Mouse (Mus musculus): ENCODE measurements around the gene Ipo7. TPM values are rescaled to one million over a fixed set of nuclear protein-coding genes. Genes with fewer than 3 reads are reported as not detected.

Gene Ipo7
- polyA plus RNA-seq, 1 experiment from 2014 or later, result 42.8 TPM

GRCm38 (mm10) chr7:110083386-110084165 is 65.5 kb downstream of the Ipo7 start:
- Histone ChIP-seq H3K27ac (no peak overlapping the region), H3K36me3 (peaks cover 88% of the 10 kb centered on the region), H3K4me2 (no peak overlapping the region), H3K9me3 (no peaks in the 10 kb centered on the region), H3K4me1 (no peaks in the 10 kb centered on the region), H3K27me3 (no peaks in the 10 kb centered on the region), H3K4me3 (no peak overlapping the region), H3K9ac (no peak overlapping the region)
- WGBS, result 65% methylated on average over 13 of the region's 13 CpGs
- no peak for ATAC-seq (ENCODE audit: insufficient number of reproducible peaks, low FRiP score, low TSS enrichment, low read depth)

GRCm38 (mm10) chr7:110085217-110085616 is 67.1 kb downstream of the Ipo7 start:
- Histone ChIP-seq H3K9ac (no peak overlapping the region), H3K27me3 (no peaks in the 10 kb centered on the region), H3K36me3 (peaks cover 86% of the 10 kb centered on the region), H3K27ac (no peak overlapping the region), H3K4me1 (no peaks in the 10 kb centered on the region), H3K9me3 (no peaks in the 10 kb centered on the region), H3K4me3 (no peak overlapping the region), H3K4me2 (no peak overlapping the region)
- ATAC-seq (ENCODE audit: insufficient number of reproducible peaks, low FRiP score, low TSS enrichment, low read depth), result no peak

- no peak for ATAC-seq (ENCODE audit: insufficient number of reproducible peaks, low FRiP score, low TSS enrichment, low read depth)
- Histone ChIP-seq H3K4me2 (no peak overlapping the region), H3K27me3 (no peaks in the 10 kb centered on the region), H3K4me1 (no peaks in the 10 kb centered on the region), H3K27ac (no peak overlapping the region), H3K36me3 (peaks cover 86% of the 10 kb centered on the region), H3K9ac (no peak overlapping the region), H3K9me3 (no peaks in the 10 kb centered on the region), H3K4me3 (no peak overlapping the region)
- WGBS, result 81% methylated on average over 4 of the region's 4 CpGs
These were observed 69.8 kb downstream of the Ipo7 start for GRCm38 (mm10) chr7:110087914-110088313.

GRCm38 (mm10) chr7:110091670-110092069 is 73.6 kb downstream of the Ipo7 start:
- Histone ChIP-seq H3K9me3 (no peaks in the 10 kb centered on the region), H3K4me2 (no peak overlapping the region), H3K36me3 (peaks cover 85% of the 10 kb centered on the region), H3K27ac (no peak overlapping the region), H3K27me3 (no peaks in the 10 kb centered on the region), H3K9ac (no peak overlapping the region), H3K4me1 (no peaks in the 10 kb centered on the region), H3K4me3 (no peak overlapping the region)
- 73% methylated on average over 7 of the region's 7 CpGs for WGBS
- no peak for ATAC-seq (ENCODE audit: insufficient number of reproducible peaks, low FRiP score, low TSS enrichment, low read depth)

GRCm38 (mm10) chr7:110096332-110096731 is 78.3 kb downstream of the Ipo7 start:
- no peak overlapping the region for H3K4me2 ChIP-seq
- H3K36me3 ChIP-seq, result peaks cover 46% of the 10 kb centered on the region
- H3K9ac ChIP-seq, result no peak overlapping the region
- H3K9me3 ChIP-seq, result no peaks in the 10 kb centered on the region
- no peak overlapping the region for H3K27ac ChIP-seq
- ATAC-seq (ENCODE audit: insufficient number of reproducible peaks, low FRiP score, low TSS enrichment, low read depth), result no peak
- no peak overlapping the region for H3K4me3 ChIP-seq
- H3K27me3 ChIP-seq, result no peaks in the 10 kb centered on the region
- 79% methylated on average over 4 of the region's 4 CpGs for WGBS
- no peaks in the 10 kb centered on the region for H3K4me1 ChIP-seq

GRCm38 (mm10) chr7:110097106-110097793 is 79.2 kb downstream of the Ipo7 start:
- H3K36me3 ChIP-seq, result peaks cover 36% of the 10 kb centered on the region
- H3K4me2 ChIP-seq, result no peak overlapping the region
- H3K4me3 ChIP-seq, result no peak overlapping the region
- H3K27me3 ChIP-seq, result no peaks in the 10 kb centered on the region
- H3K27ac ChIP-seq, result no peak overlapping the region
- no peaks in the 10 kb centered on the region for H3K9me3 ChIP-seq
- H3K9ac ChIP-seq, result no peak overlapping the region
- no peak for ATAC-seq (ENCODE audit: insufficient number of reproducible peaks, low FRiP score, low TSS enrichment, low read depth)
- H3K4me1 ChIP-seq, result no peaks in the 10 kb centered on the region
- 61% methylated on average over 7 of the region's 7 CpGs for WGBS

- Histone ChIP-seq H3K4me2 (no peak overlapping the region), H3K9ac (no peak overlapping the region), H3K9me3 (no peaks in the 10 kb centered on the region), H3K4me1 (no peaks in the 10 kb centered on the region), H3K36me3 (peaks cover 9% of the 10 kb centered on the region), H3K27ac (no peak overlapping the region), H3K4me3 (no peak overlapping the region), H3K27me3 (no peaks in the 10 kb centered on the region)
- no peak for ATAC-seq (ENCODE audit: insufficient number of reproducible peaks, low FRiP score, low TSS enrichment, low read depth)
- 21% methylated on average over 6 of the region's 6 CpGs for WGBS
These were observed 82.8 kb downstream of the Ipo7 start for GRCm38 (mm10) chr7:110100854-110101253.

- no peak for ATAC-seq (ENCODE audit: insufficient number of reproducible peaks, low FRiP score, low TSS enrichment, low read depth)
- Histone ChIP-seq H3K27me3 (no peaks in the 10 kb centered on the region), H3K4me1 (no peaks in the 10 kb centered on the region), H3K36me3 (peaks cover 5% of the 10 kb centered on the region; the same call in 1 of the 2 replicates), H3K4me2 (no peak overlapping the region), H3K9me3 (no peaks in the 10 kb centered on the region), H3K4me3 (no peak overlapping the region), H3K27ac (no peak overlapping the region), H3K9ac (no peak overlapping the region)
- WGBS, result 65% methylated on average over 5 of the region's 5 CpGs
These were observed 83.2 kb downstream of the Ipo7 start for GRCm38 (mm10) chr7:110101266-110101665.

- H3K36me3 ChIP-seq, result no peaks in the 10 kb centered on the region
- peaks cover 12% of the 10 kb centered on the region for H3K4me1 ChIP-seq
- H3K4me3 ChIP-seq, result no peak overlapping the region
- no peak overlapping the region for H3K9ac ChIP-seq
- H3K27me3 ChIP-seq, result no peaks in the 10 kb centered on the region
- no peak for ATAC-seq (ENCODE audit: insufficient number of reproducible peaks, low FRiP score, low TSS enrichment, low read depth)
- no peaks in the 10 kb centered on the region for H3K9me3 ChIP-seq
- WGBS, result 88% methylated on average over 5 of the region's 5 CpGs
- no peak overlapping the region for H3K27ac ChIP-seq
- no peak overlapping the region for H3K4me2 ChIP-seq
These were observed 87.0 kb downstream of the Ipo7 start for GRCm38 (mm10) chr7:110105041-110105440.

Other genes starting within 250 kb of the Ipo7 start
- 1.5 and 1.7 TPM in 2 replicates for gene Nrip3, start 236.2 kb upstream of the Ipo7 start, polyA plus RNA-seq (2015; fragmentation: Nextera tagmentation; extraction: Ambion mirVana)
- gene Scube2, start 152.6 kb upstream of the Ipo7 start, polyA plus RNA-seq (2015; fragmentation: Nextera tagmentation; extraction: Ambion mirVana), result 11.6 and 12.2 TPM in 2 replicates
- 31.9 and 34.7 TPM in 2 replicates for gene Dennd5a, start 57.8 kb upstream of the Ipo7 start, polyA plus RNA-seq (2015; fragmentation: Nextera tagmentation; extraction: Ambion mirVana)
- 69.8 and 71.6 TPM in 2 replicates for gene Tmem41b, start 31.3 kb upstream of the Ipo7 start, polyA plus RNA-seq (2015; fragmentation: Nextera tagmentation; extraction: Ambion mirVana)
- 17.9 and 18.6 TPM in 2 replicates for gene Zfp143, start 42.9 kb downstream of the Ipo7 start, polyA plus RNA-seq (2015; fragmentation: Nextera tagmentation; extraction: Ambion mirVana)
- 18.7 and 20.5 TPM in 2 replicates for gene Wee1, start 103.8 kb downstream of the Ipo7 start, polyA plus RNA-seq (2015; fragmentation: Nextera tagmentation; extraction: Ambion mirVana)
- gene Swap70, start 203.4 kb downstream of the Ipo7 start, polyA plus RNA-seq (2015; fragmentation: Nextera tagmentation; extraction: Ambion mirVana), result 33.3 and 34.4 TPM in 2 replicates